Mouse (Mus musculus) fibroblast of lung, adult 2 months (primary cell): ENCODE data around the gene 4930507D05Rik.
A peak's percentile ranks its signal among the peaks of the same experiment; 100 is the strongest.
"Not testable (repeated sequence)": the region's sequence is repeated elsewhere in the genome, so short reads cannot be mapped to it uniquely, and the experiment has no call there.

Source experiments
- DNase-seq: peaks from one replicate; pipeline ENCODE4 v3.0.0-alpha.2; 2011; ENCODE audit warnings: low read depth

4930507D05Rik gene

GRCm38 (mm10) chr10:62476980-62477379, 27.7 kb downstream of the 4930507D05Rik start:
- no peak for DNase-seq

GRCm38 (mm10) chr10:62481108-62481852, 32.0 kb downstream of the 4930507D05Rik start:
- DNase-seq: no peak

GRCm38 (mm10) chr10:62485878-62486582, 36.7 kb downstream of the 4930507D05Rik start:
- no peak for DNase-seq

GRCm38 (mm10) chr10:62486618-62487415, 37.5 kb downstream of the 4930507D05Rik start, which contains the start of gene Vps26a:
Gene Vps26a (minus strand): TSS chr10:62486805.
- peak; percentile 99 for DNase-seq

GRCm38 (mm10) chr10:62488266-62488665, 39.0 kb downstream of the 4930507D05Rik start:
- DNase-seq: peak; percentile 60

- DNase-seq: not testable (repeated sequence)
These were observed 42.4 kb downstream of the 4930507D05Rik start for GRCm38 (mm10) chr10:62491681-62492080.

GRCm38 (mm10) chr10:62500088-62500915, 51.0 kb downstream of the 4930507D05Rik start:
- DNase-seq: no peak
